ENCODE assay signal across 11 mouse cellular contexts in genomic region chr17:64612135-64612885, GRCm38 (mm10). TPM values are rescaled to one million over a fixed set of nuclear protein-coding genes. Genes with fewer than 3 reads are reported as not detected.
DNase-seq lines count a peak whose midpoint lies in the region; ATAC-seq and TF ChIP-seq lines count a peak whose summit lies in the region.
"Had no signal": no experiment of that assay in that cellular context is flagged by ENCODE, and none has a peak within 500 bp of the region (broad histone marks: within the 10 kb centered on the region; RNA-seq: fewer than 3 reads in every experiment).

No protein-coding gene starts in this region.

- ATAC-seq in limb, embryonic 14.5 days (ENCODE audit: low FRiP score, low read depth) = peak; percentile 61
- no peak for ATAC-seq in hindbrain, postnatal 0 days
- ATAC-seq in megakaryocyte-erythroid progenitor cell, adult 5-6 weeks (replicated peaks; ENCODE audit: low FRiP score, low TSS enrichment, poor library complexity, severe bottlenecking) = no peak

- DNase-seq in heart, adult 2 months = peak in 1 of 2 experiments; percentile 54
- DNase-seq in heart, embryonic 10.5 days (ENCODE audit: low spot score) = no peak
- DNase-seq in adrenal gland, adult 8-10 months = peak; percentile 83
- DNase-seq in gastrocnemius, adult 2 months = peak; percentile 78
- DNase-seq in limb, embryonic 14.5 days (ENCODE audit: low spot score) = peak; percentile 83
- no peak for DNase-seq in hindbrain, postnatal 0 days (ENCODE audit: low spot score)
- DNase-seq in layer of hippocampus, adult 11-12 months (ENCODE audit: low spot score) = no peak
- DNase-seq: cerebellum, adult 2 months; liver; thymus, adult 18-20 months had no signal

- peaks cover 4% of the 10 kb centered on the region for H3K79me2 ChIP-seq in heart, adult 2 months (replicated peaks; ENCODE audit: control insufficient read depth, insufficient read depth, low read length)

- no peak for TF ChIP-seq EP300 in heart, adult 2 months (IDR thresholded peaks at IDR 0.05; ENCODE audit: insufficient read depth, low read depth, low read length)

- H3K27ac ChIP-seq in heart, adult 2 months = peak overlapping the region; percentile 10; the same call in 1 of the 2 replicates
- H3K27ac ChIP-seq in heart, embryonic 10.5 days = no peak overlapping the region
- peak overlapping the region; percentile 68 for H3K27ac ChIP-seq in gastrocnemius, adult 2 months
- H3K27ac ChIP-seq in limb, embryonic 14.5 days (replicated peaks; ENCODE audit: low read depth, low read length) = peak overlapping the region; percentile 53; the same call in 1 of the 2 replicates
- H3K27ac ChIP-seq in hindbrain, postnatal 0 days = no peak overlapping the region

- H3K9me3 ChIP-seq in heart, embryonic 10.5 days = no peaks in the 10 kb centered on the region
- no peaks in the 10 kb centered on the region for H3K9me3 ChIP-seq in limb, embryonic 14.5 days (ENCODE audit: control insufficient read depth, low read length)
- no peaks in the 10 kb centered on the region for H3K9me3 ChIP-seq in hindbrain, postnatal 0 days (ENCODE audit: low read length)

- H3K4me1 ChIP-seq in heart, adult 2 months (ENCODE audit: control insufficient read depth, insufficient read depth, low read length) = peaks cover 22% of the 10 kb centered on the region
- H3K4me1 ChIP-seq in heart, embryonic 10.5 days = 0 out of 2 replicates have a peak, but pooled peaks cover 4% of the 10 kb centered on the region
- 0 out of 2 replicates have a peak, but pooled peaks cover 8% of the 10 kb centered on the region for H3K4me1 ChIP-seq in limb, embryonic 14.5 days (ENCODE audit: control insufficient read depth, insufficient read depth, low read length)
- H3K4me1 ChIP-seq in hindbrain, postnatal 0 days (ENCODE audit: insufficient read depth, low read length) = no peaks in the 10 kb centered on the region

- no peak overlapping the region for H3K4me3 ChIP-seq in heart, adult 2 months
- no peak overlapping the region for H3K4me3 ChIP-seq in heart, embryonic 10.5 days
- peak overlapping the region; percentile 49 for H3K4me3 ChIP-seq in gastrocnemius, adult 2 months
- no peak overlapping the region for H3K4me3 ChIP-seq in limb, embryonic 14.5 days (replicated peaks; ENCODE audit: low read length)
- H3K4me3 ChIP-seq in hindbrain, postnatal 0 days (ENCODE audit: low read length) = no peak overlapping the region

- no peak overlapping the region for H3K9ac ChIP-seq in heart, adult 2 months (ENCODE audit: low read depth, low read length)
- H3K9ac ChIP-seq in limb, embryonic 14.5 days (ENCODE audit: low read depth, low read length, severe bottlenecking) = no peak overlapping the region
- H3K9ac ChIP-seq in hindbrain, postnatal 0 days (replicated peaks; ENCODE audit: low read length) = no peak overlapping the region

- H3K27me3 ChIP-seq in heart, adult 2 months (ENCODE audit: control insufficient read depth, insufficient read depth, low read length) = no peaks in the 10 kb centered on the region
- peaks cover 4% of the 10 kb centered on the region; the same call in 1 of the 2 replicates for H3K27me3 ChIP-seq in heart, embryonic 10.5 days (ENCODE audit: insufficient read depth, poor library complexity, severe bottlenecking)
- no peaks in the 10 kb centered on the region for H3K27me3 ChIP-seq in limb, embryonic 14.5 days (ENCODE audit: control insufficient read depth, insufficient read depth, low read length)
- no peaks in the 10 kb centered on the region for H3K27me3 ChIP-seq in hindbrain, postnatal 0 days (ENCODE audit: insufficient read depth, low read length)

- no peak for TF ChIP-seq CTCF in heart, adult 2 months (IDR thresholded peaks at IDR 0.05)
- TF ChIP-seq CTCF in gastrocnemius, adult 2 months (IDR thresholded peaks at IDR 0.05) = no peak
- TF ChIP-seq CTCF in hindbrain, postnatal 0 days (IDR thresholded peaks at IDR 0.05; ENCODE audit: low read depth) = no peak

- intact Hi-C loops in heart, adult 2 months (cut with DNase I) = no loop called here
- intact Hi-C loops in gastrocnemius, adult 2 months (cut with DNase I) = no loop called here

- H3K4me2 ChIP-seq in limb, embryonic 14.5 days (replicated peaks; ENCODE audit: low read depth, low read length, severe bottlenecking) = no peak overlapping the region
- no peak overlapping the region for H3K4me2 ChIP-seq in hindbrain, postnatal 0 days (ENCODE audit: low read depth, low read length)

- H3K36me3 ChIP-seq in heart, adult 2 months (ENCODE audit: control insufficient read depth, insufficient read depth, low read length) = peaks cover 38% of the 10 kb centered on the region
- 0 out of 2 replicates have a peak, but pooled peaks cover 4% of the 10 kb centered on the region for H3K36me3 ChIP-seq in heart, embryonic 10.5 days
- H3K36me3 ChIP-seq in limb, embryonic 14.5 days (ENCODE audit: control insufficient read depth, insufficient read depth, low read length) = peaks cover 3% of the 10 kb centered on the region; the same call in 1 of the 2 replicates
- no peaks in the 10 kb centered on the region for H3K36me3 ChIP-seq in hindbrain, postnatal 0 days (ENCODE audit: insufficient read depth, low read length)

- WGBS in heart, adult 2 months = 76% methylated on average over 16 of the region's 16 CpGs
- WGBS in heart, embryonic 10.5 days = 88% methylated on average over 16 of the region's 16 CpGs
- WGBS in limb, embryonic 14.5 days = 63% methylated on average over 16 of the region's 16 CpGs
- 87% methylated on average over 16 of the region's 16 CpGs for whole genome bisulfite sequencing in hindbrain, postnatal 0 days

- TF ChIP-seq POLR2A in heart, adult 2 months (IDR thresholded peaks at IDR 0.05; ENCODE audit: insufficient read depth, low read depth, low read length) = no peak
- no peak for TF ChIP-seq POLR2A in limb, embryonic 14.5 days (IDR thresholded peaks at IDR 0.05; ENCODE audit: borderline replicate concordance, extremely low read depth, insufficient read depth, insufficient read length)

RNA-seq across cellular contexts. Expression of gene Man2a1, which starts 11.8 kb away (rescaled TPM):
- 10 to 100 TPM; 17.2 to 18.5 TPM for total RNA-seq in heart, adult 2 months (2021)
- polyA plus RNA-seq in heart, adult 2 months (2012; rRNA removed) = 4.7 and 13.7 TPM in 2 replicates
- 4.5 and 9.1 TPM in 2 replicates for polyA plus RNA-seq in heart, embryonic 10.5 days (2016; fragmentation: Nextera tagmentation; extraction: Ambion mirVana)
- total RNA-seq in adrenal gland, adult 8-10 months (2022) = 100 to 1,000 TPM; 112 to 154 (median 134) TPM
- 1 to 10 TPM; 9.0 to 9.8 TPM for total RNA-seq in gastrocnemius, adult 2 months (2021)
- polyA plus RNA-seq in limb, embryonic 14.5 days (2012; rRNA removed) = 27.4 and 31.9 TPM in 2 replicates
- polyA plus RNA-seq in limb, embryonic 14.5 days (2014; fragmentation: Nextera tagmentation; extraction: Ambion mirVana) = 12.5 and 16.1 TPM in 2 replicates
- total RNA-seq in hindbrain, postnatal 0 days (2014; rRNA removed) = 14.9 and 15.8 TPM in 2 replicates
- polyA plus RNA-seq in hindbrain, postnatal 0 days (2015; fragmentation: Nextera tagmentation; extraction: Ambion mirVana) = 2.6 and 3.3 TPM in 2 replicates
- total RNA-seq in megakaryocyte-erythroid progenitor cell, adult 5-6 weeks (2014; fragmentation: Nextera tagmentation) = 15.7 and 29.5 TPM in 2 replicates
- 17.7 and 33.4 TPM in 2 replicates for total RNA-seq in megakaryocyte-erythroid progenitor cell, adult 5-6 weeks (2017)

Comparison
In these comparisons a context has a peak if more than half of its experiments do, and no peak if none do; other contexts are left out.
1. H3K27ac ChIP-seq: peak in heart, adult 2 months (single experiment), gastrocnemius, adult 2 months (single experiment) and limb, embryonic 14.5 days (single experiment); none in heart, embryonic 10.5 days (single experiment) and hindbrain, postnatal 0 days (single experiment).
2. DNase-seq: peak in adrenal gland, adult 8-10 months (single experiment), gastrocnemius, adult 2 months (single experiment) and limb, embryonic 14.5 days (single experiment); none in heart, embryonic 10.5 days (single experiment), hindbrain, postnatal 0 days (single experiment) and layer of hippocampus, adult 11-12 months (single experiment).